Mouse (Mus musculus) gastrocnemius, adult 2 months (tissue): ENCODE measurements around the gene Ly6g6c. TPM values are rescaled to one million over a fixed set of nuclear protein-coding genes. Genes with fewer than 3 reads are reported as not detected.

ENCODE experiments used
- DNase-seq: peaks from one replicate; pipeline ENCODE4 v3.0.0; 2022
- H3K27ac ChIP-seq: fragments of 200-600 bp; 2 replicates; pipeline ENCODE4 v1.8.1; 2022; ENCODE audit warnings: mild to moderate bottlenecking
- H3K4me3 ChIP-seq: fragments of 200-600 bp; 2 replicates; pipeline ENCODE4 v1.8.1; 2022; ENCODE audit warnings: mild to moderate bottlenecking, moderate library complexity
- CTCF ChIP-seq: fragments of 200-600 bp; IDR thresholded peaks from 2 replicates; pipeline ENCODE4 v1.8.1; 2022; ENCODE audit warnings: antibody characterized with exemption, mild to moderate bottlenecking, moderate library complexity
- intact Hi-C: fragments of 180-260 bp; cut with DNase I; formaldehyde crosslinking; loops from one replicate; pipeline ENCODE4 v1.15.1; 2025
- total RNA-seq, 2 experiments: library from RNA; stranded (reverse); gene quantifications; 2 replicates each; pipeline ENCODE4 v1.2.3; 2021

The Ly6g6c gene
- total RNA-seq, 2 experiments from 2014 or later: not detected

GRCm38 (mm10) chr17:35034896-35035295 lies 30.3 kb upstream of the Ly6g6c start:
- intact Hi-C loops: no loop called here
- Histone ChIP-seq H3K27ac (no peak overlapping the region), H3K4me3 (no peak overlapping the region)
- no peak for TF ChIP-seq CTCF
- no peak for DNase-seq

- no peak overlapping the region for H3K4me3 ChIP-seq
- H3K27ac ChIP-seq: no peak overlapping the region
- intact Hi-C loops: no loop called here
- DNase-seq: no peak
- TF ChIP-seq CTCF: no peak
Measured at GRCm38 (mm10) chr17:35039121-35039873, 25.9 kb upstream of the Ly6g6c start.

- no peak for TF ChIP-seq CTCF
- no peak for DNase-seq
- Histone ChIP-seq H3K4me3 (no peak overlapping the region), H3K27ac (no peak overlapping the region)
- intact Hi-C loops: no loop called here
Measured at GRCm38 (mm10) chr17:35043794-35044193, 21.4 kb upstream of the Ly6g6c start.

GRCm38 (mm10) chr17:35044904-35045806 lies 20.0 kb upstream of the Ly6g6c start:
- no peak overlapping the region for H3K4me3 ChIP-seq
- H3K27ac ChIP-seq: no peak overlapping the region

GRCm38 (mm10) chr17:35045807-35046680 lies 19.1 kb upstream of the Ly6g6c start:
- Histone ChIP-seq H3K4me3 (peak overlapping the region; percentile 77), H3K27ac (peak overlapping the region; percentile 66)
- no peak for TF ChIP-seq CTCF
- no peak for DNase-seq
- intact Hi-C loops: no loop called here

More at GRCm38 (mm10) chr17:35044904-35045806, 20.0 kb upstream of the Ly6g6c start:
- TF ChIP-seq CTCF: no peak
- intact Hi-C loops: no loop called here
- DNase-seq: no peak

GRCm38 (mm10) chr17:35046681-35047455 lies 18.3 kb upstream of the Ly6g6c start, which contains the start of gene Msh5:
Gene Msh5 (minus strand): TSS chr17:35046745.
- intact Hi-C loops: no loop called here
- peak; percentile 97 for DNase-seq
- Histone ChIP-seq H3K4me3 (peak within 1 kb of the TSS; percentile 77), H3K27ac (peak within 1 kb of the TSS; percentile 91)
- TF ChIP-seq CTCF: no peak

GRCm38 (mm10) chr17:35047688-35048087 lies 17.5 kb upstream of the Ly6g6c start:
- DNase-seq: no peak

GRCm38 (mm10) chr17:35048149-35048931 lies 16.8 kb upstream of the Ly6g6c start:
- H3K4me3 ChIP-seq: peak overlapping the region; percentile 47
- DNase-seq: no peak
- intact Hi-C loops: no loop called here
- peak overlapping the region; percentile 91 for H3K27ac ChIP-seq
- TF ChIP-seq CTCF: no peak

More at GRCm38 (mm10) chr17:35047688-35048087, 17.5 kb upstream of the Ly6g6c start:
- no peak for TF ChIP-seq CTCF
- H3K27ac ChIP-seq: peak overlapping the region; percentile 91
- peak overlapping the region; percentile 47 for H3K4me3 ChIP-seq
- intact Hi-C loops: no loop called here

- Histone ChIP-seq H3K4me3 (no peak overlapping the region), H3K27ac (peak overlapping the region; percentile 91)
- TF ChIP-seq CTCF: no peak
- intact Hi-C loops: no loop called here
- no peak for DNase-seq
Measured at GRCm38 (mm10) chr17:35048932-35049440, 16.2 kb upstream of the Ly6g6c start.

- DNase-seq: peak; percentile 61
- peak within 1 kb of the TSS; percentile 91 for H3K27ac ChIP-seq
- peak; percentile 13; the same call in 1 of the 2 replicates for TF ChIP-seq CTCF
- H3K4me3 ChIP-seq: peak within 1 kb of the TSS; percentile 82
- intact Hi-C loops: no loop called here
Measured at GRCm38 (mm10) chr17:35049561-35050016, 15.6 kb upstream of the Ly6g6c start, which contains the start of gene Clic1. Gene Clic1 (plus strand): TSS chr17:35049966.
